Mouse (Mus musculus): ENCODE results near the gene Atxn7l2.
A peak's percentile ranks its signal among the peaks of the same experiment; 100 is the strongest.

Atxn7l2 gene

DNA sequence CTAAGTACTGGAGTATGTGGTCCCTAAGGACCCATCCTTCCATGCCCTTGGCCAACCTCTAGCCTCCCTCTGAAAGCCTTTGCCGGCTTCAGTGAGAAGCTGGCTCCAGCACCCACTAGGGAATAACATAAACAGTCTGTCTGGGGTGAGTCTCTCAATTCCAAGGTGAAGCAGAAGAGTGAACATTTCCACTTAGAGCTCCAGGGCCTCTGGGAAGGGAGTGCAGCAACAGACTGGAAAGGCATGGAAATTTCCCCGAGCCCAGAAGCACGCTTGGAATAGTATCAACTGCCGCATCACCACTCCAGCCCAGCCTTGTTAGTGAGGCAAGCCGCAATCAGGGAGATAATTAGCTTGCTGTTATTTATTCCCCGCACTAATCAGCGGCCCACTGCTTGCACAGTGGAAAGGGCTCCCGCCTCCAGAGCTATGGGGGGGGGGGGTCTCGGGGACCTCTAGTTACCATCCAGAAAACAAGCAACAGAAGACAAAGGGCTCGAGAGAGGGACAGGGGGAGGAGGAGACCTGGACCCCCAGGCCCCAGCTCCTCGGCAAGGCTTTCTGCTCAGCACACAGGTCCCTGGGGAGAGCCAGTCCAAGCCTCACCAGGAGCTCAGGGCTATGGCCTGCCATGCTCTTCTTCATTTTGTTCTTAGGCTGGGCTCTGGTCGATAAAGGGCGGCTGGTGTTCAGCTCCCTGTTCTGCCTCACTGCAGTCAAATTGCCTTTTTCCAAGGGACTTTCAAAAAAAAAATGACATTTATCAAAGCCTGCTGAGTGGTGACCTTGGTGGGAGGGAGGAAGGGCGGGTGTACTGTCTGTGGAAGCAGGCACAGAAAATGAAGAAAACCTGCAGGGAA, 35.8 kb downstream of the Atxn7l2 start:
- DNase-seq, result peak; percentile 67

DNA sequence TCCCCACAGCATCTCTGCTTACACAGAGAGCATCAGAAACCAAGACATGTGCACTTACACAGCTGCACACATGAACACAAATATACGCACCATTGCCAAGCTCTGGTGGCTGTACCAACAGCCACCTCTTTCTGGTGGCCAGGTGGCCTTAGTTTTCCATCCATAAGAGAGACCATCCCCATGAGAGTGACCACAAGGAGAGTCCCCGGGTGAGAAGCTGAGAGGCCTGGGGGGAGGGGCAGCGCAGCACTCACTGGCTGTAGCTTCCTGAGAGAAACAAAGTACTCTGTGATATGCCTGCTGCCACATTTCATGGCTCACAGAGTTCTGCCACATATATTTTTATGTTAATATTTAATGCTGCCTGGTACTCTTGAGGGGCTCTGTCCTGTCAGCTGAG, 41.5 kb downstream of the Atxn7l2 start:
- no peak for DNase-seq

DNA sequence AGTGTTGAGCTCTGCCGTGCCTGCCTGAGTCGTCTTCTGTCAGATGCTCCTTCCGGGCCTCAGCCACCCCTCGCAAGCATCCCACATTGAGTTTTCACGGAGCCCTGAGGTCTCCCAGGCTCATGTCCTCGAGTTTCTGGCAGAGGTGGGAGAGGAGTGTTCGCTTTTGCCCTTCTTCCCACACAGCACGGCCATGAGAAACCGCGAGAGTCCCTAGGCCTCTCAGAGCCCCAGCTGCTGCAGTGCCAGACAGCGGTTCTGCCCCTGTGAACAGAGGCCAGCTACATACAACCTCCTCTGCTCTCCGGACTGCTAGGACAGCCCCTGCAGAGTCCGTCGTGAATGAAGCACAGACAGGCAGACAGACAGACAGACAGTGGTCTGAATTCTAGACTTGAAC, 43.2 kb downstream of the Atxn7l2 start:
- DNase-seq, result no peak

DNA sequence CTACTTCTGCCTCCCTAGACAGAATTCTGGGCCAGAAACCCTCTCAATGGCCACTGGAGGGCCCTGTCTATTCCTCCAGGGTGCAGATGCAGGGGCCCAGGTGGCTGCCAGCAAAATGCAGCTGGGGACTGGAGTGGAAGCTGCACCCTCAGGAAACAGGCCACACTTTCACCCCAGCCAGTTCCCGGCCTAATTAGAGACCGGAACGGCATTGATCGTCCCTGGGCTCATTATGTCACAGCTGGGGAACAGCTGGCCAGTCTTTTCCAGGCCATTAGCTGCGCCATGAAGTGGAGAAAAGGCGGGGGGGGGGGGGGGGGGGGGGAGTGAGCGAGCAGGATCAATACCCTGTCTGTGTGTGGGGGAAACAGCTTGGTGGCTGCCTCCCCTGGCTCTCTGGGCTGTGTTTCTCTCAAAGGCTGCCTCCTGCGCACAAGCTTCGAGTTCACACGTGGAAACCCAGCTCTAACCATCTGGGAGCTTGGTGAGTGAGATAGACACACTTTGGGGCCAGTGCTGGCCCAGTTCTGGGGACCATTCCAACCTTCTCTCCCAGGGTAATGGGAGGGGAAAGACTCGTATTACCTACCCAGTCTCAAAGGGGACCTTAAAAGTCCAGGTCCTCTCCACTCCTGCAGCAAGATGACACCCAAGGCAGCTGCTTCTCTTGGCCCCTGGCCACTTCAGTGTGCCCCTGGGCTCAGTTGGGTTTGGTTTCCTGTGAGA, 44.1 kb downstream of the Atxn7l2 start:
- no peak for DNase-seq

DNA sequence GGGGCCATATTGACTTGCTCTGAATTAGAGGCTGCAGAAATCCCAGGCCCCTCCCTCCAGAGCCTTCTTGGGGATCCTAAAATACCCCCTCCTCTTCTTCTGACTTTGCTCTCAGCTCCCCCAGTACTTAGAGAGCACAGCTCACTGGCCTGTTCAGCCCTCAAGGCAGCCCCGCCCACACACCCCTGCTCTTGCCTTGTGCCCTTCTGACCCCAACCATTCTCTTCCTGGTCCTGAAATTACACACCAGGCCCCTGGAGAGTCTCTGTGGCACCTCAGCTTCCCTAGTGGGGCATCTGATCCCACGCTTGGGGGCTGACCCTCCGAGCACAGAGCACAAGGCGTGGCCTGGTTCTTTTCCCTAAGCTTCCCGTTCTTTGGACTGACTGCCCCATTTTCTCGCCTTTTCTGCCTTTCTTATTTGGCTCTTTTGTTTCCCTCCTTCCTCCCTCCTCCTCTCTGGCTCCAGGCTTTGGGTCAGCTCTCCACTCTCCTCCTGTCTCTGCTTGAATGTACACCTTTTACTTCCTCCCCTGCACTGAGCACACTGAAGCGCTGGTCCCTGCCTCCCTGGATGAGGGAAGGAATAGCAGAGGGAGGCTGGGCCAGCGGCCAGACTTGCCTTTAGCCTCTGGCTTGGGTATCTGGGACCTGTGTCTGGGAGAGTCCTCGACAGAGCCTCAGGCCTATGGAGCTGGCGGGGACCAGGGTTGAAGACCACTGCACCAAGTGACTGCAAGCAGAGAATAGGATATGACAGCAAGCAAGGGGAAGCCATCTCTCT, 45.0 kb downstream of the Atxn7l2 start:
- no peak for DNase-seq

DNA sequence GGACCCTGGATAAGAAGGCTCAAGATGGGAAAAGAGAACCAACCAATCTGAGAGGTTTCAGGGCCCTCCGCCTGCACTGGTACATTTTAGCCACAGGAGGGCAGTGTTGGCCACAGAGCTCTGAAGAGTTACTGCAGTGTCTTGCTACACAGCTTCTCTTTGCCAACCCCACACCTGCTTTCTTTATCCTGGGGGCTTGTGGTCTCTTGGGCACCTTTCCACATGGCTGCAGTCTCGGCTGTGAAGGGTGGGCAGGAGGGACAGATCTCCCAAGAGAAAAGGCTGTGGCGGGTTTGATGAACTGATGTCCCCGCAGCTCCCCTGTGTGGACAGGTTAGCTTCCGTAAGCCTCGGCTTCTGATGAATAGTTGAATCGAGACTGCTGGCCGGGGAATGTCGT, 45.9 kb downstream of the Atxn7l2 start:
- DNase-seq, result peak; percentile 83

DNA sequence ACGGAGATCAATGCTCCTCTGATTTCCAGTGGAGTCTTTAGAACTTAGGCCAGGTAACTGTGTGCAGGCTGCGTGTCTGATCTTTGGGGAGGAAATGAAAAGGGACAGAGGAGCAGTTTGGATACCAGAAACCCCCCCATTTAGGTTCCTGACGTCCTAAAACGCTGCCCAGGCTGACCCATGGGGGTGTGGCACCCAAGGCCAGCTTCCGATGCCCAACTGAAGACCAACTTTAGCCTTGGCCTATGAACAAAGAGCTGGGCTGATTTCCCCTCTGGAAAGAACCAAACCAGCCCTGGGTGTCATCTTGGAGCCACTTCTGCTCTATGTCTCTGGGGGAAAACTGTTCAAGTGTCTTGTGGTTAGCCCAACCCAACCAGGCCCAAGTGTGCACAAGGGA, 46.6 kb downstream of the Atxn7l2 start:
- DNase-seq, result no peak

DNA sequence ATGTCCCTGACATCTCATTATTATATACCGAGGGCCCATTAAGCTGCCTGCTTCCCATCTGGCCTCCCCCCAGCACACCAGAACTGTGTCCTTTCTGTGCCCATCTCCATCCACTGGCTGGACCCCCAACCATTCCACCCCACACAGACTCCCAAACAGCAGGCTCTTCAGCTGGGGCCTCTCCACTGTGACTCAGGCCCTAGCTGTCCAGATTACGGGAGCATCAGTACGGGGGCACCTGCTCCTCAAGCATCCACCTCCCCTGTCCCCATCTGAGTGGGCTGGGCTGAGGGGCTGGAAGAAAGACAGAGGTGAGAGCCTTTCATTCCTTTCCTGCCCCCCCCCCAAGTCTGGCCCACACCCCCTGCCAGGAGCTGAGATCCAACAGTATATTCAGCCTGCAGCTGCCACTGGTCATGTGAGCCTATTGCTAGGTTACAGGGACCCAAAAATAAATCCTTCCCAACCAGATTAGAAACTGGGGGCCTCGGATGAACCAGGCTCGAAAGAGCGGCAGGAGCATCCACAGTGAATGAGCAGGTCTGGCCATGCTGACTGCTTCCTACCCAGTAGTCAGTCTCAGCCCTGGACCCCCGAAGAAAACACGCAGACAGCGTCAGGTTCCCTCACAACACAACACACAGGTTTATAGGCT, 52.2 kb downstream of the Atxn7l2 start:
- no peak for DNase-seq

DNA sequence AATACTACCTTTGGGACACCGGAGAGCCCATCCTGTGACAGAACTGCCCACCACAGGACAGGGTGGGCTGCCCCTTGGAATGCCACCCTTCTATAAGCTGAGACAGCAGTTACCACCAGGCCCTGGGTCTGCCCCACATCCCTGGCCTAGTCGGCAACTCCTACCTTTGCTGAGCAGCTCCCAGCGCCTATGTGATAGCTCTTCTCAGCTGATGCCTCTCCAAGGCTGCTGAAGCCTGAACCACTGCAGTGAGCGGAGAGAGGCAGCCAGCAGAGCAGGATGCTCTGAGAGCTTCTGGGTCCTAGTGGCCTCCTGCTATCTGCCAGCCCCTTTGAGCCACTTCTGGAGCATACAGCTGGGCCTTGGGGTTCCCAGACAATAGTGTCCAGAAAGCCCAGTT, 56.1 kb downstream of the Atxn7l2 start, which contains the start of gene Gpr61:
Gene Gpr61, minus strand, starts transcription at position 227 of the 400 bp plus-strand sequence.
- peak; percentile 45 for DNase-seq

DNA sequence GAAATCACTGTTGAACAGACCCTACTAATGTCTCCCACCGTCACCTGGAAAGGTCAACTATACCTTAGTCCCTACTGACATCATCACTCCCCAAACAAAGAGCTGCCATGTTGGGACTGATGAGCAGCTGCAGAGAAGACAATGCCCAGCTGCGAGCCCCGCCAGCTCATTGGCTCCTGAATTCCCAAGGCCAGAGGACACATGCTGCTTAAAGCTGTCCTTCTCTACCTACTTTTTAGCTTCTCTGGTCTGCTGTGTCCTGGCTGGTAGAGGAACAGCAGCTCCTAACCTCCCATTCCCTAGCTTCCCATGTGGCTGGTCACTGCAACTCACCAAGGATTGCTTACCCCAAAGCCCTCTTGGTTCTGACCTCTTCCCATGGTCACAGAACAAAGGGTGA, 58.4 kb downstream of the Atxn7l2 start:
- DNase-seq, result no peak
